Mouse (Mus musculus) embryonic fibroblast, embryonic 13.5 days (primary cell): ENCODE data around the gene Hivep3.

ENCODE experiments used
- CTCF ChIP-seq: IDR thresholded peaks from 2 replicates; pipeline ENCODE4 v1.5.1; 2011; ENCODE audit warnings: mild to moderate bottlenecking, control low read depth, low read length, moderate library complexity, borderline replicate concordance; ENCODE audit not compliant: insufficient read depth
- POLR2A ChIP-seq: IDR thresholded peaks from 2 replicates; pipeline ENCODE4 v1.6.1; 2011; ENCODE audit warnings: low read depth, mild to moderate bottlenecking, control low read depth, low read length, moderate library complexity

DNA sequence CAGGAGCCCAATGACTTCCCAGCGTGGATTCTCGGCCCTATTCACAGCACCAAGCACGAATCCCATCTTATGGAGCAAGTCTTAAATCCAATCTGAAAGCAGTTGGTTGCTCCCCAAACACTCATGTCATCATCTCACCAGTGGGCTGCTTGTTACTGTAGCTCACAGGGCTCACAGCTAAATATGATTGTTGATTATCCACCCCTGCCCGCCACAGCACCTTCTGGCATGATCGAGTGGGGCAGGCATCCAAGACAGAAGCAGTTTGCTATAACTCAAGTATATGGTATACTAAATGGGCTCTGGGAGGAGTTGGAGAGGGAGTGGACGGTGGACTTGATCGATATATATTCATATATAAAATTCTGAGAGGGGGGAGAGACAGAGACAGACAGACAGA is 146.7 kb downstream of the Hivep3 start:
- no peak for TF ChIP-seq POLR2A
- no peak for TF ChIP-seq CTCF
